Mouse (Mus musculus) embryonic facial prominence, embryonic 15.5 days (tissue): ENCODE data around the gene Ttll12. TPM values are rescaled to one million over a fixed set of nuclear protein-coding genes. Genes with fewer than 3 reads are reported as not detected.

Source experiments
- ATAC-seq: fragments of 200-750 bp; cut with Nextera tagmentation; 2 replicates; pipeline ENCODE4 v1.8.0; 2017; ENCODE audit warnings: low read depth, moderate TSS enrichment; ENCODE audit not compliant: insufficient number of reproducible peaks, low FRiP score, low TSS enrichment
- H3K27ac ChIP-seq: fragments of 300-500 bp; sonication (generic); replicated peaks from 2 replicates; pipeline ENCODE4 v1.5.1; 2015; ENCODE audit warnings: mild to moderate bottlenecking, inconsistent platforms
- H3K27me3 ChIP-seq: fragments of 300-500 bp; sonication (generic); 2 replicates; pipeline ENCODE4 v1.6.1; 2015; ENCODE audit warnings: inconsistent platforms
- H3K36me3 ChIP-seq: fragments of 300-500 bp; sonication (generic); 2 replicates; pipeline ENCODE4 v1.6.1; 2015; ENCODE audit warnings: mild to moderate bottlenecking, inconsistent platforms
- H3K4me1 ChIP-seq: fragments of 300-500 bp; sonication (generic); 2 replicates; pipeline ENCODE4 v1.6.1; 2015; ENCODE audit warnings: inconsistent platforms
- H3K4me2 ChIP-seq: fragments of 300-500 bp; sonication (generic); replicated peaks from 2 replicates; pipeline ENCODE4 v1.6.1; 2015; ENCODE audit warnings: mild to moderate bottlenecking, inconsistent platforms
- H3K4me3 ChIP-seq: fragments of 300-500 bp; sonication (generic); replicated peaks from 2 replicates; pipeline ENCODE4 v1.5.1; 2015; ENCODE audit warnings: mild to moderate bottlenecking, inconsistent platforms
- H3K9ac ChIP-seq: fragments of 300-500 bp; sonication (generic); 2 replicates; pipeline ENCODE4 v1.6.1; 2015; ENCODE audit warnings: inconsistent platforms
- H3K9me3 ChIP-seq: fragments of 300-500 bp; sonication (generic); replicated peaks from 2 replicates; pipeline ENCODE4 v1.6.1; 2016; ENCODE audit warnings: inconsistent platforms
- WGBS: fragments of 180-500 bp; shearing (Covaris S2); methylation state at CpG from one replicate; pipeline ENCODE4 v1.1.7; 2015; 5-methylcytosine and 5-hydroxymethylcytosine counted together
- polyA plus RNA-seq: library from polyadenylated mRNA; unstranded; fragments of >200 nt; fragmentation: Nextera tagmentation; extraction: Ambion mirVana; gene quantifications from 2 replicates; pipeline ENCODE4 v1.2.1, GENCODE M21; 2015

Ttll12 gene
- polyA plus RNA-seq, 1 experiment from 2014 or later, result 33.5 TPM

DNA sequence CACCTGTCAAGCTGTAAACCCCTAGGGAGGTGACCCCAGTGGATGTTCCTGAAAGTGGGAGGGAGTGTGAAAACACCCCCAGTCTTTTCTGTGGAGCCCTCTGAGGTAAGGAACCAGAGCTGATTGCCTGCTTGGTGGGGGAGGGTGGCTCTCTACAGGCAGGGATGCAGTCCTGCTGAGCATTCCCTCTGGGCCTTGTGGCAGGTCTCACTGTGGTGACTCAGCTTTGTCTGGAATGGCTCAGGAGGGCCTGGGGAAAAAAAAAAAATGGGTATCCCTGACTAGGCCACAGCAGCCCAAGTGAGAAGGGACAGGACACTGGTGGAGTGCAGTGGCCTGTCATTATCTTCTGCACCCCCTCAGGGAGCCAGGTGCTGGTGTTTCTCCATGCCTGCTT lies 1.8 kb downstream of the Ttll12 start:
- Histone ChIP-seq H3K27me3 (no peaks in the 10 kb centered on the region), H3K9ac (no peak overlapping the region), H3K4me1 (peaks cover 16% of the 10 kb centered on the region), H3K4me2 (peak overlapping the region; percentile 60; the same call in 1 of the 2 replicates), H3K9me3 (no peaks in the 10 kb centered on the region), H3K4me3 (peak overlapping the region; percentile 86), H3K27ac (no peak overlapping the region), H3K36me3 (0 out of 2 replicates have a peak, but pooled peaks cover 2% of the 10 kb centered on the region)
- ATAC-seq, result no peak

DNA sequence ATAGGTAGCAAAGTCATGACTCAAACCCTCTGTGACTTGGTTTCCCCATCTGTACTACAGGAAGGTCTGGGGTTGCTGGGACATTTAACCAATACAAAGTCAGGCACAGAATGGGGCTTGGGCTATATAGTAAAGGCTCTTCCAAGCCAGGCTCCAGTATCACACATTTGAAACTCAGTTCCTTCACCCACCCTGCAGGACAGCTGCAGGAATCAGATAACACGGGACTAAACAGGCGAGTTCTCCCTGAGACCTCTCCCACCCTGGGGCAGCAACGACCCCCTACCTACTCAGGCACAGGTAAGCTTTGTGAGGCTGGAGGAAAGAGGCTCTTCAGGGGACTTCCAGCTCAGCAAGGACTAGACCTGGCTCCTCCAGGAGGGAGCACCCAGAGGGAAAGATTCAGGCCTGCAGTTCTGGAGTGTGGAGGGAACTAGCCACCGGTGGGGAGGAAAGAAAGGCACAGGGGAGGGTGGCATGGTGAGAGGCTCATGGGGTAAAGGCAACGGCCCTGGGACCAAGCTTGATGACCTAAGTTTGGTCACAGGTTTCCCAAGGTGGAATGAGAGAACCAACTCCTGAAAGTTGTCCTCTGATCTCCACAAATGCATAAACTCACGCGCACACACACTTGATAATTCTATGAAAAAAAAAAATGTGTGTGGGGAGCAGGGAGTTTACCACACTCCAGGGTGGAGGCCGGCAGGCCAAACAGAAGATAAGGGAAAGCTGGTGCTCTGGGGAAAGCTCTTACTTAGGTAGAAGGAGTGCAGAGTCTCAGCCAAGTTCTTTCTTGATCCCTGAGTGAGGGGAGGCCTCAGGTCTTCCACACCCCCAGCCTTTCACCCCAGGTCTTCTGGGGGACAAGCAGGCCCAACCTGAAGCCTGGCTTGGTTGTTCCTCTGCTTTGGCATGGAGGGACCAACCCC lies 2.4 kb downstream of the Ttll12 start:
- Histone ChIP-seq H3K9ac (no peak overlapping the region), H3K27me3 (no peaks in the 10 kb centered on the region)
- 67% methylated on average over 8 of the region's 8 CpGs for WGBS

DNA sequence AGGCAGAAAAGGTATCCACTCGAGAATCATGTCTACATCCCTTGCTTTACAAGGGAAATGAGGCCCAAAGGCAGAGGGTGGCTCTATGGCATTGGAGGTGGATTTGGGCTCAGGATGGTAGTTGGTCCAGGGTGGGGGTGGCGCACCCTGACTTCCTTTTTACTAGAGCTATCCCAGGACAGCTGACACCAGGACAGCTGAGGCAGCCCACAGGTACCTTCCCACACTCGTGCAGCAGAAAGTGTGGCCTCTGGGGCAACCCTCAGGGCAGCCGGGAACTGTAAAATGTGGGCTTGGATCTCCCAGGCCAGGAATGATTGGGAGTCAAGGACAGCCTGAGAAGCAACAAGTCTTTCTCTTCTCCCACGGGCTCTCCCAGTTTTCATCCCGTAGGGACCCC lies 3.2 kb downstream of the Ttll12 start:
- Histone ChIP-seq H3K9me3 (no peaks in the 10 kb centered on the region), H3K4me3 (no peak overlapping the region), H3K36me3 (peaks cover 10% of the 10 kb centered on the region), H3K27ac (no peak overlapping the region), H3K9ac (no peak overlapping the region), H3K4me1 (peaks cover 16% of the 10 kb centered on the region), H3K4me2 (no peak overlapping the region), H3K27me3 (no peaks in the 10 kb centered on the region)
- no peak for ATAC-seq
- 79% methylated on average over 6 of the region's 6 CpGs for WGBS

More for the DNA sequence above, 2.4 kb downstream of the Ttll12 start:
- no peak overlapping the region for H3K27ac ChIP-seq
- H3K36me3 ChIP-seq, result peaks cover 3% of the 10 kb centered on the region; the same call in 1 of the 2 replicates
- no peak for ATAC-seq
- no peak overlapping the region for H3K4me2 ChIP-seq
- peaks cover 16% of the 10 kb centered on the region for H3K4me1 ChIP-seq
- no peak overlapping the region for H3K4me3 ChIP-seq
- no peaks in the 10 kb centered on the region for H3K9me3 ChIP-seq

DNA sequence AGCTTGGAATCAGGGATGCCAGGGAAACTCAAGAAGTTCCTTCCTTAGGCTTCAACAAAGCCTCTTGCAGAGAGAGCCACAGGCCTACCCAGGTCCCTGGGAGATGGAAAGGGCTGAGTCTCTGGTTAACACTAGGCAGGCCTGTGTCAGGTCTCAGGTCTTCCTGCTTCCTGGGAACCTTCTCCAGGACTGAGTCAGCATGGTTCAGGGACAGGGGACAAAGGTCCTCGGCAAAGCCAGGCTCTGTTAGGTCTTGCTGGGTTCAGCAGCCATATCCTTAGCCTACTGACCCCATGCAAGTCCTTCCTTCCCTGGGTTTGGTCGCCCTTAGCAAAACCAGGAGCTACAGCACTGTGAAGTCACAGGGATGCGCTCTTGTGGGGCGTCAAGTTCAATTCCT lies 4.1 kb downstream of the Ttll12 start:
- ATAC-seq, result no peak
- Histone ChIP-seq H3K27ac (no peak overlapping the region), H3K9me3 (no peaks in the 10 kb centered on the region), H3K4me1 (peaks cover 16% of the 10 kb centered on the region), H3K27me3 (no peaks in the 10 kb centered on the region), H3K36me3 (peaks cover 20% of the 10 kb centered on the region), H3K4me2 (no peak overlapping the region), H3K4me3 (no peak overlapping the region), H3K9ac (no peak overlapping the region)
- WGBS, result 92% methylated on average over 4 of the region's 4 CpGs

DNA sequence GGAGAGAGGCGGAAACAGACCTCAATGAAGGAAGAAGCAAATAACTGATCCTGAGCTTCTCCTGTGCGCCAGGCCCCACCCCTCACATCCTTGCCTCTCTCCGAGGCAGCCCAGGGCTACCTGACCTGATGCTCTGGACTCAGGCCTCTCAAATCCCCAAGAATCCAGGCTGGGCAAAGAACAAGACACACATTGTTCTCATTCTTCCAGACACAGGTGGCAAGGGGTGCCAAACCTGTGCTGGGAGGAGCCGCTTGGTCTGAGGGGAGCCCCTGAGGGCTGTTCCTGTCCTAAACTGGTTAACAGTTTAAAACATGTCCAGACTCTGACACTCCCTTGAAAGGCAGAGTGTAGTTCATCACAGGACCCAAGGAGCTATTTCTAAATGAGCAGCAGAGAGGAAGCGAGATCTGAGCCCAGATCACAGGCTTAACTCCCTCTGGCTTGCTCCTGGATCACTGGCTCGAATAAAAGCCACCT lies 10.2 kb downstream of the Ttll12 start:
- H3K4me1 ChIP-seq, result peaks cover 16% of the 10 kb centered on the region; the same call in 1 of the 2 replicates
- no peak for ATAC-seq
- 63% methylated on average over 6 of the region's 6 CpGs for WGBS
- H3K4me3 ChIP-seq, result no peak overlapping the region
- H3K36me3 ChIP-seq, result peaks cover 67% of the 10 kb centered on the region
- no peaks in the 10 kb centered on the region for H3K27me3 ChIP-seq
- H3K27ac ChIP-seq, result no peak overlapping the region
- H3K4me2 ChIP-seq, result no peak overlapping the region
- H3K9ac ChIP-seq, result no peak overlapping the region
- H3K9me3 ChIP-seq, result no peaks in the 10 kb centered on the region

DNA sequence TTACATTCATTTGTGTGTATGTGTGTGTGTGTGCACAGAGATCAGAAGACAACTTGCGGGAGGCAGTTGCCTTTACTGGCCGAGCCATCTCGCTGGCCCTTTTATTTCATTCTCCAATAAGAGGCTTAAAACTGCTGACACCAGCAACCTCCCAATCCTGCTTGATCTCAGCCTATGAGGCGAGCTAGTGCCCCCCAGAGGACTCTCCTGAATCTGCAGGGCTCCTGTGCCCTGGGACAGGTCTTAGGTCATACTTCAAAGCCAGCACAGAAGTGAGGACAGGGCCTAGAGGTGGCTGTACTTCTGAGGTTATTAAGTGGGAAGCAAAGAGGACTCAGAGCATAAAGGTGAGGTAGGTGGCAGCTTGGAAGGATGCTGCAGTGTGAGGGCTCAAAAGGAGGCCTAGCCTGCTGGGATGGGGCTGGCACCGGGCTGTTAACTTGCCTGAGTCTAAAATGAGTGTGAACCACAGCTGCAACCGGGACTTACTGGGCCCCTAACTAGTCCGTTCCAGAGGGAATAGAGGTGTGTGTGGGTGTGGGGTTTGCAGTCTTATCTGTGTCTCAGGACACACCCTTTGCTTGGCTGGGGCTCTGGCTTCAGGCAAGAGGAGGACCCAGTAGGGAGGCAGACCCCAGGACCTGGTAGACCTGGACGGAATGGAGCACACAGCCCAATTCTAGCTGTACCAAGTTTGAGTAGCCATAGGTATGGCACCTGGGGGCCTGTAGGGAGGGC lies 11.4 kb downstream of the Ttll12 start:
- Histone ChIP-seq H3K4me2 (no peak overlapping the region), H3K9me3 (no peaks in the 10 kb centered on the region), H3K27ac (no peak overlapping the region), H3K4me1 (peaks cover 16% of the 10 kb centered on the region; the same call in 1 of the 2 replicates), H3K36me3 (peaks cover 77% of the 10 kb centered on the region), H3K9ac (no peak overlapping the region), H3K4me3 (no peak overlapping the region), H3K27me3 (no peaks in the 10 kb centered on the region)
- WGBS, result 64% methylated on average over 8 of the region's 8 CpGs
- ATAC-seq, result no peak

DNA sequence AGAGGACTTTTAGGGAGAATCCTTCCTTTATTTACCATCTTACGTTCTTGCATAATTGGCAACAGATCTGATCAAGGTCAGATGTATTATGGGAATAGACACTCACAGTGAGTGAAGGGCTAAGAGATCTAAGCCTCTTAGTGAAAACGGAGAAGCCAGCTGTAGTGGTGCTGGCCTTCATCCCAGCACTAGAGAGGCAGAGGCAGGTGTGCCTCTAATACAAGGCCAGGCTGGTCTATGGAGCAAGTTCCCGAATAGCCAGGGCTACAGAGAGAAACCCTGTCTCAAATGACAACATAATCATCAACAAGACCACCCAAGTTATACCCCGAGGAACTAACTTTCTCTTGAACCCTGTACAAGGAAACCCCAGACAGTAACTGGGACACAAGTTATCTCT lies 12.0 kb downstream of the Ttll12 start:
- ATAC-seq, result no peak
- WGBS, result 40% methylated on average over 4 of the region's 4 CpGs

DNA sequence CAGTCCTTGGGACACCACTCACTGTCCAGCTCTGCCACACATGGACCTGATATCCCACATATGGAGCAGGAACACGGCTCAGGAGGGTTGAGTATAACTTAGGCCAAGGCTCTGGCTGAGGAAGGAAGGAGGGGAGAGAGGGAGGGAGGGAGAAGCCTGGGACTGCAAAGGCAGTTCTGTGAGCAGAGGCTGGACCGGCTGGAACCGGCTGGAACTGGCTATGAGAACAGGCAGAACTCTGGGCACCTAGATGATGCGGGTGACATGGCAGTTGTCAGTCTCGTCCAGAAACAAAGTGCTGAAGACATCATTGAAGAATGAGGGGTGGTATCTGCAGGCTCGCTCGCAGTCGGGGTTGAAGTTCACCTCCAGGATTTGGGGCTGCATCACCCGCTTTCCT lies 18.3 kb downstream of the Ttll12 start:
- Histone ChIP-seq H3K27ac (no peak overlapping the region), H3K27me3 (no peaks in the 10 kb centered on the region), H3K4me3 (no peak overlapping the region), H3K9me3 (no peaks in the 10 kb centered on the region), H3K36me3 (peaks cover 76% of the 10 kb centered on the region), H3K4me1 (no peaks in the 10 kb centered on the region), H3K4me2 (no peak overlapping the region), H3K9ac (no peak overlapping the region)
- ATAC-seq, result no peak
- 89% methylated on average over 9 of the region's 9 CpGs for WGBS

More for the DNA sequence above, 12.0 kb downstream of the Ttll12 start:
- Histone ChIP-seq H3K36me3 (peaks cover 84% of the 10 kb centered on the region), H3K9ac (no peak overlapping the region), H3K27ac (no peak overlapping the region), H3K4me1 (peaks cover 16% of the 10 kb centered on the region; the same call in 1 of the 2 replicates), H3K27me3 (no peaks in the 10 kb centered on the region), H3K9me3 (no peaks in the 10 kb centered on the region), H3K4me2 (no peak overlapping the region), H3K4me3 (no peak overlapping the region)

DNA sequence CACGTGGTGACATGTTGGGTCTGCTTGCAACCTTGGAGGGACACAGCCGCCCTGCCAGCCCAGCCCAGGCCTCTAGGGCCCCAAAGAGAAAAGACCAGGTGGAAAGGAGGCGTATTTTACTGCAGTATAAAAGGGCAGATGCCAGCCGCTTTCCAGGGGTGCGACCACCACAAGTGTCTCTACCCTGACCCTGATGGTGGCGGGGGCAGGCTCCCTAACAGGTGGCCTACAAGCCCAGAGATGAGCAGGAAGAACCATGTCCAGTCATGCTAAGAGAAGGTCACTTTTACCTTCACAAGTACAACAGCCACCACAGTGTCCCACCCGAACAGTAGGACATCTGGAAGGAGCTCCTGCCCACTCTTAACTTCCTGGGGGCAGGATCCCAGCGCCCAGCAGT lies 19.4 kb downstream of the Ttll12 start:
- no peaks in the 10 kb centered on the region for H3K27me3 ChIP-seq
- H3K36me3 ChIP-seq, result peaks cover 65% of the 10 kb centered on the region
- ATAC-seq, result no peak
- no peak overlapping the region for H3K4me3 ChIP-seq
- H3K4me2 ChIP-seq, result no peak overlapping the region
- H3K9me3 ChIP-seq, result no peaks in the 10 kb centered on the region
- no peaks in the 10 kb centered on the region for H3K4me1 ChIP-seq
- 88% methylated on average over 8 of the region's 8 CpGs for WGBS
- no peak overlapping the region for H3K9ac ChIP-seq
- no peak overlapping the region for H3K27ac ChIP-seq

DNA sequence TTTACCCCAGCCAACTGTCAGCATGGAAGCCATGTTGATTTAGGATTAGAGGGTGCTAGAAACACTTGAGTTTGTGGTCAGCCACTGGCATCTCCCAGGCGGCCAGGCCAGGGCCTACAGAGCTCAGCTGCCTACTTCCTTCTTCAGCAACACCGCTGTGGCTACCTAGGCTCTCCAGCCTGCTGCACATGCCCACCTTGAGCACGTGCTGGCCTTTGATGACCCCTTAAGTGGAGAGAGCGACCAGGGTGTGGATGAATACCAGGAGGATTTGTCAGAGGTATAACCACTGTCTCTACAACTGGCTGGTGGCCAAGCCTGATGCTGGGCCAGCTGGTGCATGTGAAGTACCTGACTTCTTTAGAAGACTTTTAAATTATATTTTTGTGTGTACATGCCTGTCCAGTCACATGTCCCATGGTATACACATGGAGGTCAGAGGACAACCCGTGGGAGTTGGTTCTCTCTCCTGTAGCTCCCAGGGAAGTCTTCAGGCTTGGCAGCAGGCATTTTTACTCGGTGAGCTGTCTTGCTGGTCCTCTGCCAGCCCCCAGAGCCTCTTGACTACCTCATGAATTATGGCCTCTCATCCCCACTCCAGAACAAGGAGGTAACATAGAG lies 20.1 kb downstream of the Ttll12 start:
- peaks cover 58% of the 10 kb centered on the region for H3K36me3 ChIP-seq

DNA sequence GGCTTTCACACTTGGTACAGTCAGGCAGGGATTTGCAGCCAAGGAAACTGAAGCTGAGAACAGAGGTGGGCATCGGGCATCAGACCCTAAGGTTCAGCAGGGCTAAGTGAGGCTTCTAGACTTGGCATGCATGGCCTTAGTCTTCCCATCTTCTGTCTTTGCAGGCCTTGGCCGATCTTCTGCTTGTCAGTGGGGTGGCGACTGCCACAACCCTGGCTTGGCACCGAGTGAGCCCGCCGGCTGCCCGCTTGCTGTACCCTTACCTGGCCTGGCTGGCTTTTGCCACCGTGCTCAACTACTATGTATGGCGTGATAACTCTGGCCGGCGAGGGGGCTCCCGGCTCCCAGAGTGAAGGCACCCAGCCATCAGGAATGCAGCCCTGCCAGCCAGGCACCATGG lies 21.4 kb downstream of the Ttll12 start:
- WGBS, result 95% methylated on average over 12 of the region's 12 CpGs
- Histone ChIP-seq H3K36me3 (peaks cover 47% of the 10 kb centered on the region), H3K27me3 (no peaks in the 10 kb centered on the region), H3K9me3 (no peaks in the 10 kb centered on the region), H3K9ac (no peak overlapping the region), H3K4me3 (no peak overlapping the region), H3K27ac (no peak overlapping the region), H3K4me1 (no peaks in the 10 kb centered on the region), H3K4me2 (no peak overlapping the region)
- ATAC-seq, result no peak

More for the DNA sequence above, 20.1 kb downstream of the Ttll12 start:
- WGBS, result 77% methylated on average over 6 of the region's 6 CpGs
- Histone ChIP-seq H3K9me3 (no peaks in the 10 kb centered on the region), H3K9ac (no peak overlapping the region), H3K27ac (no peak overlapping the region), H3K4me2 (no peak overlapping the region), H3K27me3 (no peaks in the 10 kb centered on the region), H3K4me3 (no peak overlapping the region), H3K4me1 (no peaks in the 10 kb centered on the region)
- no peak for ATAC-seq
